Mouse (Mus musculus) Patski (cell line): Measurements from ENCODE around the gene F13a1. TPM values are rescaled to one million over a fixed set of nuclear protein-coding genes. Genes with fewer than 3 reads are reported as not detected.

Experiments used
- ATAC-seq: fragments of 100-300 bp; one replicate; pipeline ENCODE4 v1.8.0; 2021
- CTCF ChIA-PET: fragments of 350-600 bp; sonication (Branson Sonifier 250); formaldehyde crosslinking; loops from one replicate; lab custom pipeline; 2022; ENCODE audit warnings: inconsistent platforms; lab: Charles Lee
- POLR2A ChIA-PET: fragments of 350-600 bp; sonication (Branson Sonifier 250); formaldehyde crosslinking; loops from one replicate; lab custom pipeline; 2022; ENCODE audit warnings: antibody characterized with exemption, inconsistent platforms; lab: Charles Lee
- DNase-seq: peaks from one replicate; pipeline ENCODE4 v3.0.0-alpha.2; 2011; ENCODE audit warnings: low read depth, low spot score
- H3K27me3 ChIP-seq: fragments of 371-371 bp; one replicate; pipeline ENCODE4 v1.5.1; 2021
- CTCF ChIP-seq: fragments of 100-300 bp; IDR thresholded peaks from one replicate; pipeline ENCODE4 v1.5.1; 2021
- in situ Hi-C: fragments of 300-500 bp; cut with MboI; formaldehyde crosslinking; loops from 3 replicates; pipeline ENCODE4 v1.11.1; 2018; ENCODE audit warnings: low pct_unique_long_range_greater_than_20kb, mixed read lengths
- polyA plus RNA-seq: library from polyadenylated mRNA; unstranded; gene quantifications from one replicate; pipeline ENCODE4 v1.2.3, GENCODE M21; 2021

The F13a1 gene
- polyA plus RNA-seq, 1 experiment from 2014 or later: not detected

GRCm38 (mm10) chr13:37025996-37026579 is 24.0 kb downstream of the F13a1 start:
- POLR2A ChIA-PET: no interaction called here
- in situ Hi-C loops: no loop called here
- ATAC-seq (no peak), DNase-seq (no peak)
- no peak for TF ChIP-seq CTCF
- CTCF ChIA-PET: no interaction called here
- H3K27me3 ChIP-seq: no peaks in the 10 kb centered on the region

DNA sequence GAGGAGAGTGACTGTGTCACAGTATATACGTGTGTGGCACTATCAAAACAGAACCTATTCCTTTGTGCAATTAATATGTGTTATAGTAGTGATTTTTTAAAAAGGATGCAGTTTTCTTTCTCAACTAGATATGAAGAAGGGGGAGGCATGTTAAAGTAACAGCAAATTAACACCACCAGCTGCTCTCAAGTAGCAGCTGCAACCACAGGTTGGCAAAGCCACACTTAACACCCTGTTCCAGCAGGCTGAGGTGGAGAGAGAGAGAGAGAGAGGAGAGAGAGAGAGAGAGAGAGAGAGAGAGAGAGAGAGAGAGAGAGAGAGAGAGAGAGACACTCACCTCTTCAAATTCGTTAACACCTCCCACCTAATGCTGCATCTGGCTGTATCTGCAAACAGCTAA is 28.5 kb downstream of the F13a1 start:
- in situ Hi-C loops: no loop called here
- ChIA-PET CTCF (no interaction called here), POLR2A (no interaction called here)
- DNase-seq (no peak), ATAC-seq (no peak)
- H3K27me3 ChIP-seq: no peaks in the 10 kb centered on the region
- no peak for TF ChIP-seq CTCF

DNA sequence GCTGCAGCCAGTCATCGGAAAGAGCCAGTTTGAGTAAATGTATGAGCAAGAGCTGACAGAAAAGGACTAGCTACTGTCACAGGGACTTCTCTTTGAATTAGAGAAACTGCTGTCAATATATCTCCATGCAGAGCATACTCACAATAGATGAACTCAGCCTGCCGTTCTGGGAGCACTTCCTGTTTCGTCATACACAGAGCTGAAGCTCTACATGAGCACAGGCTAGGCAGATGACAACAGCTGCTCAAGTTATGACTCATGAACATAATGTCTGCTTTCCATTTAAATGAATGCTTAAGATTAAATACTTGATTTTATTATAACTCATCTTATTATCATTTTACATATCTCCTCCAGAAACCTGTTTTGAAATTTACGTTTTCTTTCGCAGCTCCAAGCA is 39.3 kb downstream of the F13a1 start:
- DNase-seq (no peak), ATAC-seq (no peak)
- ChIA-PET CTCF (no interaction called here), POLR2A (no interaction called here)
- H3K27me3 ChIP-seq: no peaks in the 10 kb centered on the region
- TF ChIP-seq CTCF: no peak
- in situ Hi-C loops: no loop called here

- no peak for TF ChIP-seq CTCF
- ATAC-seq (no peak), DNase-seq (no peak)
- POLR2A ChIA-PET: no interaction called here
- CTCF ChIA-PET: no interaction called here
- H3K27me3 ChIP-seq: no peaks in the 10 kb centered on the region
- in situ Hi-C loops: no loop called here
These were observed 43.8 kb downstream of the F13a1 start for GRCm38 (mm10) chr13:37006224-37006623.

DNA sequence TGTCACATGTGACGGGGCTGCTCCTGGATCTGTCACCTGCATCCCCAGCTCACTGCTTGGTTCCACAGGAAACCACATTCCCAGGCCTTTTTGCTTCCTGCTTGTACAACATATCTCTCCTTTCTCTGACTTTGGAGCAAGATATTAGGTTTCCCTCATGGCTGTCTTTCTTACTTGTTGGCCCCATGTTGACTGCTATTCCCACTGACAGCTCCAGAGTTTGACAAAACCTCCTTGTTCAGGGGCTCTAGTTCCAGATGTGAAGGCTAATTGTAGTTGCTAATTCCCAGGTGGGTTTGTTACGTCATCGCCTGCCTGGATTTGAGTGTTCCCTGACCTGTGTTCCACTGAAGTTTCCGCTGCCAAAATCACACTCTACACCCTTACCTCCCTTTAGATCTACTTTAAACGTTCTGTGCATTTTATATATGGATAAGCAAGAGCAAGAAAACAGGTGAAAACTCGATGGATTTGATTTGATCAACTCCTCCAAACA is 50.8 kb downstream of the F13a1 start:
- no peak for DNase-seq
- TF ChIP-seq CTCF: no peak
- ATAC-seq: no peak
- CTCF ChIA-PET: no interaction called here
- no peaks in the 10 kb centered on the region for H3K27me3 ChIP-seq
- POLR2A ChIA-PET: no interaction called here
- in situ Hi-C loops: no loop called here

DNA sequence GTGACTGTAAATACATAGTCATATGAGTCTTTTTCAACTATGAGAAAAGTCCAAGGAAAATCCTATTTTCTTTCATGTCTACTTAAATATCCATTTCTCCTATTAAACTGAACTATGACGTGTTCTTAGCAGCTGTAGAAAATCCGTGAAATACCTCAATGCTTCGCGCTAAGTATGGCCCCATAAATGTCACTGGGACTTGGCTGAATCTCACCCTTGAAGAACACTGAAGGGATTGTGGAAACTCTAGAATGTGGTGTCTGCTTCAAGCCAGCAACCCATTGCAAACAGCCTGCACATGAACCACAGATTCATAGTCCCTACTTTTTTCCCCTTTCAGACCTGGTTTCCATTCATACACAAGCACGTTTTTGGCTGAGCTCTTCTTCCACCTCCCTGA is 56.5 kb downstream of the F13a1 start:
- ATAC-seq: no peak
- CTCF ChIA-PET: no interaction called here
- H3K27me3 ChIP-seq: no peaks in the 10 kb centered on the region
- POLR2A ChIA-PET: no interaction called here
- no peak for TF ChIP-seq CTCF
- no peak for DNase-seq
- in situ Hi-C loops: no loop called here

DNA sequence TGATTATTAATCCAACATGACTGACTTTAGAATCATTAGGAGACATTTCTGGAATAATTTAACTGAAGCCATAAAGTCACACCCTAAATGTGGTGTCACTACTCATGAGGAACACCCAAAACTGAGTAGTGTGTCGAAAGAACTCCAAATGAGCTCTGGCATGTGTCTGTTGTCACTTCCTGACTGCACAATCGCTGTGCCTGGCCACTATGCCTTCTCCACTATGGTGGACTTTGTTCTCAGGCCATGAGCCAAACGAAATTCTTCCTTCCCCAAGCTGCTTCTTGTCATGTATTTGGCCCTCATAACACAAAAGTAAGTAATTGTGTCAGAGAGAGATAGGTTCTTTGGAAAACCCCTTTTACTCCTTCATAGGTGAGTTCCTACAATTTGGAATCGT is 61.7 kb downstream of the F13a1 start:
- CTCF ChIA-PET: interaction anchor here (1.0 kb wide), 1 partner anchor 35 kb away, joined by 3 read pairs; no protein-coding TSS in a partner anchor
- POLR2A ChIA-PET: no interaction called here
- ATAC-seq (no peak), DNase-seq (no peak)
- no peaks in the 10 kb centered on the region for H3K27me3 ChIP-seq
- no peak for TF ChIP-seq CTCF
- in situ Hi-C loops: no loop called here

DNA sequence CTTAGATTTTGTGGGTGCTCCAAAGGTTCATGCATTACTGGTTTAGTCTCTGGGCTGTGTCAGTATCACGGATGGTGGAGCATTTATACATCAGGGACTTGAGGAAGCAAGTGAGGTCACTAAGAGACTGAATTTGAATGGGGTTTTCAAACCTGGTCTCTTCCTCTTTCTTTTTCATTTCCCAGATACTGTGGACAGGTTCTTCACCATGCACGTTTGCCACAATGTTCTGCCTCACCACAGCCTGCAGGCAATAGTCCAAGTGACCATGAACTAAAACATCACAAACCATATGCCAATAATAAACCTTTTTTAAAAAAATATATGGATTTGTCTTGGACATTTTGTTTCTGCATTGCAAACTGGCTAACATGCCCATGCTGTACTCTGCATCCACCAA is 77.0 kb downstream of the F13a1 start:
- ChIA-PET POLR2A (interaction anchor here (0.6 kb wide), 1 partner anchor 55 kb away, joined by 3 read pairs; no protein-coding TSS in a partner anchor), CTCF (no interaction called here)
- in situ Hi-C loops: loop anchor here (25.0 kb wide), 1 partner anchor 686 kb away; no protein-coding TSS in a partner anchor
- DNase-seq (no peak), ATAC-seq (no peak)
- no peaks in the 10 kb centered on the region for H3K27me3 ChIP-seq
- no peak for TF ChIP-seq CTCF

DNA sequence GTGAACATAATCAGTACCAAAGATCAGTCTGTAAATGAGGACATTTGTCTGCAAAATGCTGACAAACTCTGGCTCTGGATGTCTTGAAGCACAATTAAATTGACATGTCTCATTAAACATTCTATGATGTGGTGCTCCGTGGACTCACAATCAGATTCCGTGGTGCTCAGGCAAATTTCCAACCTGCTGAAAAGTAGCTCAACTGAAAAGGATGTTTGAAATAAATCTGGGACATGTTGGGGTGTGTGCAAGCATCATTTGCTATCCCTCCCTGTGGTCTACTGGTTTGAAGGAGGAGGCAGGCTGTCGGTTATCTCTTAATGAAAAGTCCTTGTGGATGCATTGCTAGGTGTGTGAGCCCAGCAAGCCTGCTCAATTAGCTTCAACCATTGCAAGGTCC is 77.8 kb downstream of the F13a1 start:
- DNase-seq (no peak), ATAC-seq (no peak)
- in situ Hi-C loops: loop anchor here (25.0 kb wide), 1 partner anchor 685 kb away; no protein-coding TSS in a partner anchor
- POLR2A ChIA-PET: no interaction called here
- H3K27me3 ChIP-seq: no peaks in the 10 kb centered on the region
- TF ChIP-seq CTCF: no peak
- CTCF ChIA-PET: no interaction called here

DNA sequence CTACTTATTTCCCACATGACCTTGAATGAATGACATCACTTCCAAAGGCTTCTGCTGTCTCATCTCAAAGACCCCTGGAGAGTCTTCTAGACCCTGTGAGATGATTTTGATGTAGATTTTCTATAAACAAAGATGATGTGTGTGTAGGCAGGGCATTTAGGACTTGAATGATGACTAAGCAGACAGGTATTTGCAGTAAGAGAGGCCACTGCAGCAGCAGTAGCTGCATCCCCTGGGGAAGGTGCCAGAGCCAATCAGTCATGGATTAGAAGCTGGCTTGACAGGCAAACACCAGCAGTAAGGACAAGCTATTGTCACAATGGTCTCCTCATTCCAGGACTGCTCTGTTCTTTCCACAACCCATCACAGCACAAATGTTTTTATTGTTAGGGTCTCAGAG is 87.1 kb downstream of the F13a1 start:
- H3K27me3 ChIP-seq: no peaks in the 10 kb centered on the region
- TF ChIP-seq CTCF: no peak
- POLR2A ChIA-PET: no interaction called here
- in situ Hi-C loops: loop anchor here (25.0 kb wide), 1 partner anchor 676 kb away; no protein-coding TSS in a partner anchor
- no peak for DNase-seq
- peak; percentile 31 for ATAC-seq
- CTCF ChIA-PET: no interaction called here

GRCm38 (mm10) chr13:36958996-36959395 is 91.0 kb downstream of the F13a1 start:
- ChIA-PET CTCF (no interaction called here), POLR2A (no interaction called here)
- TF ChIP-seq CTCF: no peak
- in situ Hi-C loops: loop anchor here (25.0 kb wide), 1 partner anchor 672 kb away; no protein-coding TSS in a partner anchor
- no peak for ATAC-seq
- DNase-seq: no peak
- H3K27me3 ChIP-seq: no peaks in the 10 kb centered on the region

GRCm38 (mm10) chr13:36954937-36955336 is 95.1 kb downstream of the F13a1 start:
- no peak for DNase-seq
- CTCF ChIA-PET: no interaction called here
- no peak for TF ChIP-seq CTCF
- in situ Hi-C loops: loop anchor here (25.0 kb wide), 1 partner anchor 668 kb away; no protein-coding TSS in a partner anchor
- no peak for ATAC-seq
- no peaks in the 10 kb centered on the region for H3K27me3 ChIP-seq
- POLR2A ChIA-PET: no interaction called here
